Mouse (Mus musculus) ES-Bruce4 (cell line): Measurements from ENCODE around the gene Kmt2d.

Experiments
- CTCF ChIP-seq: IDR thresholded peaks from one replicate; pipeline ENCODE4 v1.8.1; 2011; ENCODE audit warnings: low read depth, low read length
- EP300 ChIP-seq: IDR thresholded peaks from 2 replicates; pipeline ENCODE4 v1.6.1; 2011; ENCODE audit warnings: low read depth, low read length; ENCODE audit not compliant: insufficient read depth
- POLR2A ChIP-seq: IDR thresholded peaks from one replicate; pipeline ENCODE4 v1.8.1; 2011; ENCODE audit warnings: low read length; ENCODE audit not compliant: insufficient read depth

DNA sequence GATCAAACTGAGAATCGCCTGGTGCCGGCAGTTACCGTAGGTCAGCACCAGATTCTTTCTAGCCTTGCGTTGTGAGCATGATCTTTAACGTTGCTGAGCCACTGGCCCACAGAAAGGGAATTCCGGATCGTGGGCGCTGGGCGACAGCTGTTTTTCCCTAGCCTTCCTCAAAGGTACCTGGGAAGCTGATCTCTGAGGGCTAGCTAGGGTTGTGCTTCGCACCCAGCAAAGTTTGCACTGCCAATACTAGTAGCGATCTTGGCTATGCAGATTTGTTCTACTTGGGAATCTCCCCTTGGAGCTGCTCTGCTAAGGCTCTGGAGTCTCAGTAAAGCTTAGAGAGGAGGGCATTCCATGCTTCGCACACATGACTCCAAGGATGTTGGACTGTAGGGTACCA lies 79.8 kb downstream of the Kmt2d start:
- TF ChIP-seq EP300 = no peak
- TF ChIP-seq POLR2A = no peak
- TF ChIP-seq CTCF = no peak
